Mouse (Mus musculus) megakaryocyte-erythroid progenitor cell, adult 5 weeks (primary cell): ENCODE measurements around the gene Cdc42ep3. TPM values are rescaled to one million over a fixed set of nuclear protein-coding genes. Genes with fewer than 3 reads are reported as not detected.

Experiments used
- polyA plus RNA-seq: library from polyadenylated mRNA; stranded (reverse); fragments of >175 nt; gene quantifications from 2 replicates; pipeline ENCODE4 v1.2.3, GENCODE M21; 2012

Gene Cdc42ep3
- polyA plus RNA-seq, result 14.3 and 16.2 TPM in 2 replicates

DNA sequence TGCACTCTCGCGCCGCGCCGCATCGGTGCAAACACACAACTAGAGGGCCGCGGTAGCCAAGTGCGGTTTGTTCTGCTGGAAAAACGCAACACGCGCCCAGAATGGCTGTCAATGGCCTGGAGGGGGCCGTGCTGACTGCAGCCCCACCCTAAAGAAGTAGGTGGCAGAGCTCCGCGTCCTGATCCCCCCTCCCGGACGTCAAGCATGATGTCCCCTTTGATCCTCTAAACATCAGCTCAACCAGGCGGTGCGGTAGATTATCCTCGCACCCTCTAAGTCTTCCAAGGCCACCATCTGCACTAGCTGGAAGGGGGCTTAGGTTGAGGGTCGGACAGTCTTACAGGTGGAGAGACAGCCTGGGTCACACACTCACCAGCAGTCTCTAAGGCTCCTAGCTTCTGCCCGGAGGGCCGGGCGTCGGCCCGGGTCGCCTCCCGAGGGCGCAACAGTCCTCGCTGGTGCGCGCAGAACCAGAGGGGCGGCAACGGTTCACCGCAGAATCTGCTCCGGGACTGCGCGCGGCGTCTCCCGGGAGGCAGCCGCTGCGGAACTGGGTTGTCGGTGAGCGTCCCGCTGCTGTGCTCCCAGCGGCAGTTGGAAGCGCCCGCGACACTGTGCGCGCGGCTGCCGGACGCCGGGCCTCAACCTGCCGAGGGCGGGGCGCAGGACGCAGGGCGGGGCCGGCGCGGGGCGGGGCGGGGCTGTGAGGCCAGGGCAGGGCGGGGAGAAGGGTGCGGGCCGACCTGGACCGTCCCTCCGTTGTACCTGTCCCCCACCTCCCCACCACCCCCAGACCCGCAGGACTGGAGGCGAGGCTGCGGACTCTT, at the start of gene Cdc42ep3:
Gene Cdc42ep3, minus strand, starts transcription at position 648 of the 827 bp plus-strand sequence.

